Mouse (Mus musculus) erythroid progenitor cell, adult 5-6 weeks (primary cell): ENCODE measurements around the gene Tmem141. TPM values are rescaled to one million over a fixed set of nuclear protein-coding genes. Genes with fewer than 3 reads are reported as not detected.

Experiments
- ATAC-seq: replicated peaks from 2 replicates; pipeline ENCODE4 v1.8.0; 2016; ENCODE audit warnings: moderate number of reproducible peaks, mild to moderate bottlenecking, moderate TSS enrichment, inconsistent platforms; ENCODE audit not compliant: poor library complexity, low FRiP score, severe bottlenecking
- total RNA-seq, 2 experiments: library from RNA; stranded (forward) in 1 of 2; stranded (reverse) in 1 of 2; fragments of 150-400 nt in 1 of 2; fragments of 186-747, 209-891 nt in 1 of 2; gene quantifications; 2 replicates each; pipeline versions ENCODE4 v1.2.3 to v1.2.4; 2015 to 2017; ENCODE audit warnings: low replicate concordance in 2 of 2

The Tmem141 gene
- total RNA-seq, 2 experiments from 2014 or later, result not detected

- no peak for ATAC-seq
These were observed 5.4 kb downstream of the Tmem141 start for GRCm38 (mm10) chr2:25616398-25616797.

GRCm38 (mm10) chr2:25608671-25609070 lies 13.1 kb downstream of the Tmem141 start:
- no peak for ATAC-seq

- ATAC-seq, result peak; percentile 96
These were observed 13.8 kb downstream of the Tmem141 start, which contains the start of gene Rabl6 for GRCm38 (mm10) chr2:25607761-25608622. TSS of gene Rabl6 (minus strand) at chr2:25608521.

- no peak for ATAC-seq
These were observed 19.3 kb downstream of the Tmem141 start for GRCm38 (mm10) chr2:25602526-25602925.

GRCm38 (mm10) chr2:25600037-25600436 lies 21.8 kb downstream of the Tmem141 start:
- no peak for ATAC-seq

GRCm38 (mm10) chr2:25598749-25599148 lies 23.1 kb downstream of the Tmem141 start:
- no peak for ATAC-seq

- no peak for ATAC-seq
These were observed 24.9 kb downstream of the Tmem141 start for GRCm38 (mm10) chr2:25596765-25597510.

GRCm38 (mm10) chr2:25591863-25592262 lies 29.9 kb downstream of the Tmem141 start:
- ATAC-seq, result no peak

GRCm38 (mm10) chr2:25588227-25588907 lies 33.4 kb downstream of the Tmem141 start:
- no peak for ATAC-seq

GRCm38 (mm10) chr2:25587290-25587689 lies 34.5 kb downstream of the Tmem141 start:
- ATAC-seq, result no peak

GRCm38 (mm10) chr2:25585601-25586000 lies 36.2 kb downstream of the Tmem141 start:
- no peak for ATAC-seq

- ATAC-seq, result no peak
These were observed 36.9 kb downstream of the Tmem141 start for GRCm38 (mm10) chr2:25584856-25585255.

- ATAC-seq, result no peak
These were observed 37.7 kb downstream of the Tmem141 start for GRCm38 (mm10) chr2:25584152-25584551.

- ATAC-seq, result no peak
These were observed 38.2 kb downstream of the Tmem141 start for GRCm38 (mm10) chr2:25583571-25583970.

GRCm38 (mm10) chr2:25583120-25583481 lies 38.7 kb downstream of the Tmem141 start:
- no peak for ATAC-seq

- ATAC-seq, result no peak
These were observed 39.2 kb downstream of the Tmem141 start for GRCm38 (mm10) chr2:25582466-25583119.

GRCm38 (mm10) chr2:25581901-25582301 lies 39.9 kb downstream of the Tmem141 start:
- peak; percentile 4; the same call in 1 of the 2 replicates for ATAC-seq

- ATAC-seq, result peak; percentile 58
These were observed 40.4 kb downstream of the Tmem141 start, which contains the start of gene Ajm1 for GRCm38 (mm10) chr2:25581294-25581864. TSS of gene Ajm1 (minus strand) at chr2:25581757.

- ATAC-seq, result no peak
These were observed 41.1 kb downstream of the Tmem141 start for GRCm38 (mm10) chr2:25580621-25581101.
